Mouse (Mus musculus): Measurements from ENCODE around the gene Cyb5b.

DNA sequence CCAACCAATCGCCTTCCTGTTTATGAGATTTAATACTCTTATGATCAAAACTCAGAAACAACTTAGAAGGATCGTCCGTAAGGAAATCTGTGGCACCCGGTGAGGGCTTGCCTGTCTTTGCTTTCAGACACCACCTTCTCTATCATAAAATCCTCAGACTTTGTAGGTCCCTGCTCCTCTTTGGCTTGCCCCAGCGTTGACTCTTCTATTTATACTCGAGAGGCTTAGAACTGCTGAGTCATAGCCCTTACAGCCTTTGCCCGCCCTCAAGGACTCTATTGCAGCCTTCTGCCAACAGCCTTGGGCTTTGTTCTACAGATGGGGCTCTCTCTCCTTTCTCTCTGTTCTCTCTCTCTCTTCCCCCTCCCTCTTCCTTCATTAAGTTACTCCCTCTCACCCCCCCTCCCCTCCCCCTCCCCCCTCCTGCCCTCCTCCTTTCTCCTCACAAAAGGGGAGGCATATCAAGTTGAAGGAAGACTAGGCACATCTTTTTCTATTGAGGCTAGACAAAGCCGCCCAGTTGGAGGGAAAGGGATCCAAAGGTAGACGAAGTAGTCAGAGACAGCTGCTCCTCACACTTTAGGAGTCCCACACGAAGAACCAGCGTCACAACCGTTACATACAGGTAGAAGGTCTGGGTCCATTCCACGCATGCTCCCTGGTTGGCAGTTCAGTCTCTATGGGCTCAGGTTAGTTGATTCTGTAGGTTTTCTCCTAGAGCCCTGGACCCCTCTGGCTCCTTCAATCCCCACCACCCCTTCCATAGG, 10.6 kb upstream of the Cyb5b start:
- TF ChIP-seq GATA1 (IDR thresholded peaks at IDR 0.05; ENCODE audit: low read length): no peak
- no peak for TF ChIP-seq TAL1 (IDR thresholded peaks at IDR 0.05; ENCODE audit: low read length)

Data from erythroblast, embryonic 14.5 days (primary cell).